Mouse (Mus musculus): ENCODE results near the gene Tex21.

Gene Tex21

GRCm38 (mm10) chr12:76246646-76247045 lies at the start of gene Tex21:
Gene Tex21 (minus strand): TSS chr12:76246746.
- DNase-seq (ENCODE audit: low spot score): no peak

GRCm38 (mm10) chr12:76293192-76293591 lies 46.6 kb upstream of the Tex21 start:
- peak; percentile 86 for DNase-seq (ENCODE audit: low spot score)

GRCm38 (mm10) chr12:76290271-76290670 lies 43.7 kb upstream of the Tex21 start:
- no peak for DNase-seq (ENCODE audit: low spot score)

- DNase-seq (ENCODE audit: low spot score): no peak
These were observed 42.9 kb upstream of the Tex21 start for GRCm38 (mm10) chr12:76289428-76289827.

- DNase-seq (ENCODE audit: low spot score): no peak
These were observed 41.9 kb upstream of the Tex21 start for GRCm38 (mm10) chr12:76288494-76288893.

- no peak for DNase-seq (ENCODE audit: low spot score)
These were observed 41.4 kb upstream of the Tex21 start for GRCm38 (mm10) chr12:76287986-76288385.

DNA sequence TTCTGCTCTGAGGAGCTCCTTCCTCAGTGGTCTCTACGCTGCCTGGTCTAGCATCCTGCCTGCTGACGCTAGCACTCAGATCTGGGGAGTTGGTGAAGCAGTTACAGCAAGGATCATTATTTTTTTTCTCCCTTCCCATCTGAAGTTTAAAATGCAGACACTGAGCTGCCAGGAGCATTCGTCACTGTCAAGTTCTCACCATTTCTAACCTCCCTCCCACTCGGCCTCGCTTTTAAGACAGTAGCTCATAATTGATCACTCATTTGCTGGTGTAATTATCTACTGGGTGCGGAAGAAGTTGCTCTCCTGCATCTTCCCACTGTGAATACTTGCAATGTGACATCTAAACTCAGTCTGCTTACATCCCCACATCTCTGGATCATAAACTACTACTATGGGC lies 38.9 kb upstream of the Tex21 start:
- DNase-seq (ENCODE audit: low spot score): no peak

- no peak for DNase-seq (ENCODE audit: low spot score)
These were observed 36.1 kb upstream of the Tex21 start for GRCm38 (mm10) chr12:76282532-76283173.

DNA sequence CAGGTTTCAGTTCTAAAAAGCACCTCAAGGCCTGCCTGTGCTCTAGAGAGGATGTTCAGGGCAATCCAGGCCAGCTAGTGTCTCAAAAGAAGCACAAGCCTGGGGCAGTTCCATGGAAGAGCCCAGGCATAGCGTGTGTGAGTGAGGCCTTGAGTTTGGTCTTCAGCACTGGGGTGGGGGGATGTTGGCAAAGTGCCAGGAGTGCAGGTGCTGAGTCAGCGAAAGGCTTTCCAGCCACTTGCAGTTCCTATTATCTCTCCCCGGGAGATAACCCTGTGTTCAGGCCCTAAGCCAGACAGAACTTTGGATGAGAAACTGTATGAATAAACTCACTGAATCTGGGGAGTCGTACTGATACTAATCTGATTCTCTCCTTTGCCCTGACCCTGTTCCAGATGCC lies 35.6 kb upstream of the Tex21 start:
- DNase-seq (ENCODE audit: low spot score): peak; percentile 73

- DNase-seq (ENCODE audit: low spot score): no peak
These were observed 34.6 kb upstream of the Tex21 start for GRCm38 (mm10) chr12:76281111-76281660.

GRCm38 (mm10) chr12:76280556-76280955 lies 34.0 kb upstream of the Tex21 start:
- no peak for DNase-seq (ENCODE audit: low spot score)

GRCm38 (mm10) chr12:76278209-76278608 lies 31.7 kb upstream of the Tex21 start:
- DNase-seq (ENCODE audit: low spot score): no peak

DNA sequence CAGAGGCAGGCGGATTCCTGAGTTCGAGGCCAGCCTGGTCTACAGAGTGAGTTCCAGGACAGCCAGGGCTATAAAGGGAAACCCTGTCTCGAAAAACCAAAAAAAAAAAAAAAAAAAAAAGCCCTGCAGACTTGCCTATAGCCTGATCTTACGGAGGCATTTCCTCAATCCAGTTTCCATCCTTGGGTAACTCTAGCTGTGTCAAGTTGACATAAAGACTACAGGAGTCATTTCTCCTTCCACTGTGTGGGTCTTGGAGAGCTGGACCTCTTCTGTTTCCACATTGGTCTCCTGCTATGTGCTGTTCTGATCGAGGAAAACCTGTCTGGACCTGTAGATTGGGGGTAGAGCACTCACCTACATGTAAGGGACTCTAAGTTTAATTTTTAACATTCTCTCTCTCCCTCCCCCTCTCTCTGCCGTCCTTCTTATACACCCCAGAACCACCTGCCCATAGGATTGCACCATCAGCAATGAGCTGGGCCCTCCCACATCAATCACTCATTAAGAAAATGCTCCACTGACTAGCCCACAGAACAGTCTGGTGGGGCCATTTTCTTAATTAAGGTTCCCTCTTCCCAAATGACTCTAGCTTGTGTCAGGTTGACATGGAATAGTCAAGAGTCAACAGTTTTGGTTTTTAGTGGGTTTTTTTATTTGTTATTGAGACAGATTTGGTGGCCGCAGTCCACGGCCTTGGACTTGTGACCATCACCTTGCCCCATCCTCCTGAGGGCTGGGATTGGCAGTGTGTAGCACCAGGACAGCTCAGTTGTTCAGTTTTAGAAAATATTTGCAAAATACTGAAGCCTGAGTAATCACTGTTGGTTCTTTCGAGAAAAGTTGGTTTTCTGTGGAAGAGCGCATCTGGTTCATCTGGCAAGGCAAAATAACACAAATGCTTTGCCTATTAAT lies 26.3 kb upstream of the Tex21 start:
- no peak for DNase-seq (ENCODE audit: low spot score)

DNA sequence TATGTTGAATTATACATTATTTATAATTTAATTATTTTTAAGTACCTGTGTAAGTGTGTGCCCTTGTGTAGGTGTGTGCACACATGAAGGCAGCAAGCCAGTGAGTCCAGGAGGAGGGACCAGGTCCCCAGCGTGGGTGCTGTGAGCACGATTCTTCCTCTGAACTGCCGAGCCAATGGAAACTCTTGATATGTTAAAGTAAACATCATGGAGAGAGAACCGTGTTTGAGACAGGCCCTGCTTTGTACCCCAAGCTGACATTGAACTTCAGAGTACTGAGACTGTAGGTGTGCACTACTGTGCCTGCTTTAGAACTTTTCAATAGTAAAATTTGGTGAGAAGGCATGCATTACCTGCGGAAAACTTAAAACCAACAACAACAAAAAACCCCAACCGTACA lies 25.0 kb upstream of the Tex21 start:
- no peak for DNase-seq (ENCODE audit: low spot score)

- no peak for DNase-seq (ENCODE audit: low spot score)
These were observed 22.6 kb upstream of the Tex21 start for GRCm38 (mm10) chr12:76269196-76269595.

DNA sequence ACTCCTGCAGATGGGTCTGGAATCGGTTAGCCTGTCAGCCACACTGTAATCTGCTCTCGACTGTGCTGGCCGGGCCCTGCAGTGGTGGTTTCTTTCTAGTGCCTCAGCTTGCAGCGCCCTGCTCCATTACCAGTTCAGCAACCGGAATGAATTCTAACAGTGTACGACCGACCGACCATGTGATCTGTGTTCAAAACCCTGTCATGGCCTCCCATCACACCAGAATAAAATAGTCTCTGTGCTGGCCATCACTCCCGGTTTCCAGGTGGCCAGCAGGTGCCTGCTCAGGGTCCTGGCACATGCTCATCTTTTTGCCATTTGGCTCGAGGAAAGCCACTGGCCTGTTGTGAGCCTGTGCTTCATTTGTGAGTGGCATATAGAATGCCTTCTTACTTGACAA lies 22.1 kb upstream of the Tex21 start:
- no peak for DNase-seq (ENCODE audit: low spot score)

DNA sequence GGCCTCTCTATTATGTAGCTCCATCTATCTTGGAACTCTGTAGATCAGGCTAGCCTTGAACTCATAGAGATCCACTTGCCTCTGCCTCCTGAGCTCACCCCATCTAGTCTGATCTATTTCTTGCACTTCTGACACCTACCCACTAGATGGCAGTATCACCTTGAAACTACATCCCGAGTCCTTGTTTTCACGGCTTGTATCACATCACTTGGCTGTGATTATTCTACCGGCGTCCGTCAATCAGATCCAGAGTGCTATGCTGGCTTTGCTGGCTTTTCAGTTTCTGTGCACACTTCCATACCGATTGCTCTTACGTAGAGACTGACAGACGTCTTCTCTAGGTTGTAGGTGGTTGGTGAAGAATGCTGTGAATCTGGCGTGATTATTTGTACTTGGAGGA lies 20.3 kb upstream of the Tex21 start:
- DNase-seq (ENCODE audit: low spot score): no peak

- no peak for DNase-seq (ENCODE audit: low spot score)
These were observed 18.5 kb upstream of the Tex21 start for GRCm38 (mm10) chr12:76265001-76265400.

DNA sequence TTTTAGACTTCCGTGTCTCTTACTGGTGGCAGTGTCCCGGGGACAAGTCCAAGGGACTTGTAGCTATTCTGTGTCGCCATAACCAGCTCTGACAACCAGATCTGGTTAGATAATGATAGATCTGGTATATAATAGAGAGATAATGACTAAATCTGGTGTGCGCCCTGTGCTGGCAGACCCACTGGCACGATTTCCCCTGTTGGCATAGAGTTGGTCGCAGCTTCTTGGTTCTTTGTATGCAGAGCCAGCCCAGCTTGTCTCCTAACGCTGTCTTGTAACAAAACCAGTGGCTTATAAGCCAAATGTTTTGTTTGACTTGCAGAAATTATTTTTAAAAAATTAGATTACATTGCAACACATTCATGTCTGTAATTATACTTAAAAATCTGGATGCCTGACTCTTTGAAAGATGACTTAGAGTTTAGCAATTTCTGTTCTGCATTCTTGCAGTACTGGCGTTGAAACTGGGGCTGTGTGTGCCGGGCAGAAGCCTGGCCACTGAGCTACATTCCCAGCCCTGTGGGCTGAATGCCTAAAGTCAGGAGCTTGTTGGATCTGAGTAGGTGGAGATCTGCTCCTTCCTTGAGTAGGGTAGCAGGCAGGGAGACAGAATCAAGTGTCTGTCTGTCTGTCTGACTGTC lies 17.9 kb upstream of the Tex21 start:
- DNase-seq (ENCODE audit: low spot score): no peak

- no peak for DNase-seq (ENCODE audit: low spot score)
These were observed 17.3 kb upstream of the Tex21 start for GRCm38 (mm10) chr12:76263876-76264275.

- DNase-seq (ENCODE audit: low spot score): no peak
These were observed 16.4 kb upstream of the Tex21 start for GRCm38 (mm10) chr12:76262918-76263317.

- DNase-seq (ENCODE audit: low spot score): no peak
These were observed 15.0 kb upstream of the Tex21 start for GRCm38 (mm10) chr12:76261556-76261955.

DNA sequence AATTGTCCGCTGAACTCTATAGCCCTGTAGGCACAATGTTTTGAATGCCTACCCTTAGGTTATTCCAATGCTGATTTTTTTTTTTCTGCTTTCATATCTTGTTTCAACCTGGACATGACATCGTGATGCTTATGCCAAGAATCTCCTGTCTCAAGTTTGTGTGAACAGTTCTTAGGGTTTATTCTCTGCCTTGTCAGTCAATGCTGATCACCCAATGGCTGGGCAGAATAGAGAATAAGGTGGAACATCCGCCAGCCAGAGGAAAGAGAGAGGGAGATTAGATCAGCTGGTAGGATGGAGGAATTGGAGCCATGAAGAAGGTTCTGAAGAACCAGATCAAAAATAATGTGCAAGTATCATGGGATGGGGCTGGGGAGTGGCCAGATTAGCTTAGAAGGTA lies 14.1 kb upstream of the Tex21 start:
- no peak for DNase-seq (ENCODE audit: low spot score)

Measured in testis, postnatal 10 days (tissue).